Mouse (Mus musculus): ENCODE measurements around the gene Adam8. TPM values are rescaled to one million over a fixed set of nuclear protein-coding genes. Genes with fewer than 3 reads are reported as not detected.

The Adam8 gene
- 2.7 and 2.9 TPM in 2 replicates for polyA plus RNA-seq (2014; fragmentation: Nextera tagmentation; extraction: Ambion mirVana)

DNA sequence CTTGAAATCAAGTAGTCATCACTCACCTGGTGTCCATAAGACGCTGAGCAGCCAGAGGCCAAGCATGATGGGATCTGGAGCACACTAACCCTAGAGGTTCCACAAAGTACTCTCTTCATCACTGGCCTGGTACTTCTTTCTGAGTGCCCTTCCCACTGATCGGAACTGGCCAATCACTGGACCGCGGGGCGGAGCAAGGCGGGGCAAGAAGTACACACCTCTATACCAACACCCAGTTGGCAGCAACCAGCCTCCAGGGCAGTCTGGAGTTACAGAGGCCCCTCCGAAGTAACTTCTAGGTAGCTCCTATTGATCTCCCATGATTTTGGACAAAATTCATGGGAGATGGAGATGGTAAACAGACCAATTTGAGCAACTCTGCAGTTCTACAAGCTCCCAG, at the start of gene Adam8:
Gene Adam8, minus strand, starts transcription at position 157 of the 400 bp plus-strand sequence.
- H3K9me3 ChIP-seq (ENCODE audit: control insufficient read depth, low read length), result no peaks in the 10 kb centered on the region
- WGBS, result 31% methylated on average over 7 of the region's 7 CpGs
- peaks cover 25% of the 10 kb centered on the region for H3K36me3 ChIP-seq (replicated peaks; ENCODE audit: control insufficient read depth, insufficient read depth)
- H3K9ac ChIP-seq, result no peak within 1 kb of the TSS
- DNase-seq (ENCODE audit: low spot score) (no peak), ATAC-seq (ENCODE audit: low FRiP score) (no peak)
- H3K4me3 ChIP-seq (replicated peaks; ENCODE audit: low read length), result no peak within 1 kb of the TSS
- no peaks in the 10 kb centered on the region for H3K4me1 ChIP-seq (replicated peaks; ENCODE audit: control insufficient read depth, insufficient read depth, low read length)
- H3K27ac ChIP-seq, result no peak within 1 kb of the TSS
- H3K27me3 ChIP-seq (ENCODE audit: control insufficient read depth, insufficient read depth, low read length), result no peaks in the 10 kb centered on the region
- no peak within 1 kb of the TSS for H3K4me2 ChIP-seq (replicated peaks)

DNA sequence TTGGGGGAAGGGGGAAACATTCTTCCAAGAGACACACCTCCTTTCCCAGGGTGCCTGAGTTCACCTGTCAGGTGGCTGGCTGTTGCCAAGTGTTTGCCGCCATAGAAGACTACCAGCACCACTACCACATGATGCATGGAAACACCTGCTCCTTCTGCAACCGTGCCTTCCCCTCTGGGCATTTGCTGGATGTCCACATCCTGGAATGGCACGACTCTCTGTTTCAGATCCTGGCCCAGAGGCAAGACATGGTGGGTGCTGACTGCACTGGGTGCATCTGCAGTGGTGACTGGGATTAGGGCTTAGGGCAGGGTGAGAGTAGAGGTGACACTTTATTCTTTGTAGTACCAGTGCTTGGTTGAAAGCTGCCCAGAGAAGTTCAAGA, 44.8 kb upstream of the Adam8 start:
- Histone ChIP-seq H3K9me3 (ENCODE audit: control insufficient read depth, low read length) (no peaks in the 10 kb centered on the region), H3K4me1 (replicated peaks; ENCODE audit: control insufficient read depth, insufficient read depth, low read length) (peaks cover 11% of the 10 kb centered on the region), H3K27me3 (ENCODE audit: control insufficient read depth, insufficient read depth, low read length) (no peaks in the 10 kb centered on the region), H3K27ac (no peak overlapping the region), H3K9ac (peak overlapping the region; percentile 68), H3K4me2 (replicated peaks) (peak overlapping the region; percentile 92), H3K36me3 (replicated peaks; ENCODE audit: control insufficient read depth, insufficient read depth) (peaks cover 34% of the 10 kb centered on the region), H3K4me3 (replicated peaks; ENCODE audit: low read length) (peak overlapping the region; percentile 70)
- DNase-seq (ENCODE audit: low spot score) (no peak), ATAC-seq (ENCODE audit: low FRiP score) (no peak)
- 45% methylated on average over 3 of the region's 3 CpGs for WGBS

DNA sequence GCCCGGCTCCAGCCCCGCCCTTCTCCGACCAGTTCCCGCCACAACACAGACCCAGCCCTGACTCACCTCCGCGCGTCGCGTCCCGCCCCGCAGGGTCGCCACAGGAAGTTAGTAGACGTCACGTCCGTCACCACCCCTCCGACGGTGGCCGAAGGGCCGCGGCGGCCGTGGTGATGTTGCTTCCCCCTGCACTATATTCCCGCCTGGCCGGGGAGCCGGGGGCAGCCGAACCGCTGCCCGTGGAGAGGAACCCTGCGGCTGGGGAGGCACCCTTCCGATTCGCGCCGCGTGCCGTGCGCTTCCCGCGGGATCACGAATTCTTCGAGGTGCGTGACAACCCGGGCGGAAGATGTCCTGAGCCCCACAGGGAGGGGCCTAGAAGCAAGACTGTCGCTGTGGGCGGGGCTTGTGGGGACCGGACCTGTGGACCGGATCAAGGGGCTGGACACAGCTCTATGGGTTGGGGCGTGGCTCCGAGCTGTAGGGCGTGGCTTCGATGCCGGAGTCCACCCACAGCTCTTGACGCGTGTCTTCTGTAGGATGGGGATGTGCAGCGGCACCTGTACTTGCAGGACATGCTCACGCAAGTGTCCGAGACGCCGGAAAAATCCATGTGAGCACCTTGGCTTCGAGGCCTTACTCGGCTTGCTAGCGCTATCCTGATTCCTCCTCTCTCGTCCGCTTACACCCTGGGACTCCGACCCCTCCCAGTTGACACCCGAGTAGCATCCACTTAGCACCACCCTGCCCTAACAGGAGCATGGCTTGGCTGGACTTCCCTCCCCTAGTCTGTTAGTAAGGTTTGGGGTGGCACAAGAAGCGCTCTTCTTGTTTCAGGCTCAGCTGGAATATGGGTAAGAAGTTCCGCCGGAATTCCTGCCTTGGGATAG, 44.2 kb upstream of the Adam8 start, which contains the start of the genes Zfp511 and Tubgcp2:
Gene Zfp511, plus strand, starts transcription at position 111 of the 890 bp plus-strand sequence.
Gene Tubgcp2, minus strand, starts transcription at position 389 of the 890 bp plus-strand sequence.
- ATAC-seq (ENCODE audit: low FRiP score), result peak; percentile 96
- 1% methylated on average over 65 of the region's 69 CpGs for WGBS

DNA sequence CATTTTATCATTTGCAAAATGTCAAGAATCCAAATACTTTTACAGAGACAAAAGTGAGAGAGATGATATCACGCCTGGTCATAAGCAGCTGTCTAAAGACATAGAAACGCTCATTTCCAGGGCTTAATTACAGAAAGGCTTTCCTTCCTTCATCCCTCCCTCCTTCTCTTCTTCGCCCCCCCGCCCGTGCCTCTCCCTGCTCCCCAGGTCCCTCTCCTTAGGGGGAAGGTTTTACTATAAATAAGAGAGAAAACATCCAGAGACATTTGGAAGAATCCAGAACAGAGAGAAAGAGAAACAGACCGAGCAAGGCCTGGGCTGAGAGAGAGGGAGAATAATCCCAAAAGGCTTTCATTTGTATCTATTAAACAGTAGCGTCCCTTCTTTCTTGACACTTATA, 43.1 kb upstream of the Adam8 start:
- Histone ChIP-seq H3K27me3 (ENCODE audit: control insufficient read depth, insufficient read depth, low read length) (no peaks in the 10 kb centered on the region), H3K9ac (peak overlapping the region; percentile 68), H3K9me3 (ENCODE audit: control insufficient read depth, low read length) (no peaks in the 10 kb centered on the region), H3K4me3 (replicated peaks; ENCODE audit: low read length) (peak overlapping the region; percentile 70), H3K4me1 (replicated peaks; ENCODE audit: control insufficient read depth, insufficient read depth, low read length) (peaks cover 11% of the 10 kb centered on the region), H3K36me3 (replicated peaks; ENCODE audit: control insufficient read depth, insufficient read depth) (peaks cover 42% of the 10 kb centered on the region), H3K4me2 (replicated peaks) (peak overlapping the region; percentile 92), H3K27ac (no peak overlapping the region)
- DNase-seq (ENCODE audit: low spot score) (no peak), ATAC-seq (ENCODE audit: low FRiP score) (no peak)
- 21% methylated on average over 7 of the region's 7 CpGs for WGBS

More for the DNA sequence above, 44.2 kb upstream of the Adam8 start, which contains the start of the genes Zfp511 and Tubgcp2:
- peak within 1 kb of the TSS; percentile 68 for H3K9ac ChIP-seq
- peak within 1 kb of the TSS; percentile 92 for H3K4me2 ChIP-seq (replicated peaks)
- peak within 1 kb of the TSS; percentile 87 for H3K27ac ChIP-seq
- DNase-seq (ENCODE audit: low spot score), result peak; percentile 88
- H3K27me3 ChIP-seq (ENCODE audit: control insufficient read depth, insufficient read depth, low read length), result no peaks in the 10 kb centered on the region
- peaks cover 11% of the 10 kb centered on the region for H3K4me1 ChIP-seq (replicated peaks; ENCODE audit: control insufficient read depth, insufficient read depth, low read length)
- peaks cover 40% of the 10 kb centered on the region for H3K36me3 ChIP-seq (replicated peaks; ENCODE audit: control insufficient read depth, insufficient read depth)
- no peaks in the 10 kb centered on the region for H3K9me3 ChIP-seq (ENCODE audit: control insufficient read depth, low read length)
- peak within 1 kb of the TSS; percentile 70 for H3K4me3 ChIP-seq (replicated peaks; ENCODE audit: low read length)

DNA sequence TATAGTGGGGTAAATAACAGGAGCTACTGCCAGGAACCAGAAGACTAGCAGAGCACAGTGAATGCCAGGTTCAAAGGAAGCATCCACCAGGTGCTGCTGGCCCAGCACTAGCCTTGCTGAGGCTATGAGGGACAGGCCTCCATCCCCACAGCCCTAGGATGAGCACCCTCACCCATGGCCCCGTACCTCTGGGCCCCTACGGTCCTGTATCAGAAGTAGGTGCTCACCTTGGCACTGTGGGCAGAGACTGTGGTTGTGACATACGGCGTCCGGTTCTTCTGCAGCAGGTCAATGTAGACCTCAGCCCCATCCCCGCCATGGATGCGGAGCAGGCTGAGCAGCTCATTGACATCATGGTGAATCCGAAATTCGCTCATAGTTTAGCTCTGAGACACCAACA, 41.0 kb upstream of the Adam8 start:
- no peak overlapping the region for H3K9ac ChIP-seq
- no peaks in the 10 kb centered on the region for H3K9me3 ChIP-seq (ENCODE audit: control insufficient read depth, low read length)
- H3K36me3 ChIP-seq (replicated peaks; ENCODE audit: control insufficient read depth, insufficient read depth), result peaks cover 54% of the 10 kb centered on the region
- no peak overlapping the region for H3K4me2 ChIP-seq (replicated peaks)
- 97% methylated on average over 9 of the region's 9 CpGs for WGBS
- DNase-seq (ENCODE audit: low spot score) (no peak), ATAC-seq (ENCODE audit: low FRiP score) (no peak)
- no peak overlapping the region for H3K4me3 ChIP-seq (replicated peaks; ENCODE audit: low read length)
- H3K27ac ChIP-seq, result no peak overlapping the region
- no peaks in the 10 kb centered on the region for H3K27me3 ChIP-seq (ENCODE audit: control insufficient read depth, insufficient read depth, low read length)
- peaks cover 11% of the 10 kb centered on the region for H3K4me1 ChIP-seq (replicated peaks; ENCODE audit: control insufficient read depth, insufficient read depth, low read length)

DNA sequence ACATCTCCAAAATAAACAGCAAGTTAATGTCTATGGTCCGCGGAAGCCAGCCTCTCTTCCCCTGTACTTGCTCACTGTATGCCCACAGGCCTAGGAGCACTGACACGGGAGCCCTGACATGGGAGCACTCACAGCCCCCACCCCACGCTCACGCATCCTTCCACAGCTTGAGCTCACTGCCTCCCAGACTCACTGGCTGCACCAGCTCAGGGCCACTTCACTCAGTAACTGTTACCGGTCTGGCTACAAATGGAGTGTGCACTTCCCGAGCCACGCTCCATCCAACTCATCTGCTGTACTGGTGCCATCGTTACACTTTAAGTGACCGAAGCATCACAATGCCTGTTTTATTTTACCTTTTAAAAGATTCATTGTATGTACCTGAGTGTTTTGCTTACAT, 40.0 kb upstream of the Adam8 start:
- Histone ChIP-seq H3K4me1 (replicated peaks; ENCODE audit: control insufficient read depth, insufficient read depth, low read length) (peaks cover 10% of the 10 kb centered on the region), H3K4me2 (replicated peaks) (no peak overlapping the region), H3K27ac (no peak overlapping the region), H3K4me3 (replicated peaks; ENCODE audit: low read length) (no peak overlapping the region), H3K9me3 (ENCODE audit: control insufficient read depth, low read length) (no peaks in the 10 kb centered on the region), H3K27me3 (ENCODE audit: control insufficient read depth, insufficient read depth, low read length) (no peaks in the 10 kb centered on the region), H3K9ac (no peak overlapping the region), H3K36me3 (replicated peaks; ENCODE audit: control insufficient read depth, insufficient read depth) (peaks cover 59% of the 10 kb centered on the region)
- WGBS, result 95% methylated on average over 10 of the region's 10 CpGs
- DNase-seq (ENCODE audit: low spot score) (no peak), ATAC-seq (ENCODE audit: low FRiP score) (no peak)

DNA sequence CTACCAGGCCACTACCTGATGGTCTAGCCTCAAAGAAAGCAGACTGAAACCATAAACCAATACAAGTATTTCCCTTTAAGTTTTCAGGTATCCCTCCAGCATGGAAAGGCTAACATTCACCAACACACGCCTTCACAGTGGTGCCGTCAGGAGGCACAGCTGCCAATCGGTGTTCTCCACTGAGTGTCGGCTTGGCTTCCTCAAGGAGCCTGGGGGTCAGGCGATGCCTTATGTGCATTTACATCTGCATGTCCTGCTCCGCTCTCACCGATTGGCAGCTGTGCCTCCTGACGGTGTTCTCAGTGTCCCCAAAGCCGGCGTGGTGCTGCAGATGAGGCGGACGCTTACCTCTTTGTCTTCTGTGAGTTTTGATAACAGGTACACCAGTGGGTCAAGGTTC, 39.4 kb upstream of the Adam8 start:
- H3K36me3 ChIP-seq (replicated peaks; ENCODE audit: control insufficient read depth, insufficient read depth), result peaks cover 59% of the 10 kb centered on the region
- no peak overlapping the region for H3K9ac ChIP-seq
- no peak overlapping the region for H3K4me3 ChIP-seq (replicated peaks; ENCODE audit: low read length)
- DNase-seq (ENCODE audit: low spot score) (no peak), ATAC-seq (ENCODE audit: low FRiP score) (no peak)
- WGBS, result 96% methylated on average over 12 of the region's 12 CpGs
- H3K4me1 ChIP-seq (replicated peaks; ENCODE audit: control insufficient read depth, insufficient read depth, low read length), result peaks cover 4% of the 10 kb centered on the region
- no peak overlapping the region for H3K4me2 ChIP-seq (replicated peaks)
- H3K9me3 ChIP-seq (ENCODE audit: control insufficient read depth, low read length), result no peaks in the 10 kb centered on the region
- H3K27me3 ChIP-seq (ENCODE audit: control insufficient read depth, insufficient read depth, low read length), result no peaks in the 10 kb centered on the region
- H3K27ac ChIP-seq, result no peak overlapping the region

DNA sequence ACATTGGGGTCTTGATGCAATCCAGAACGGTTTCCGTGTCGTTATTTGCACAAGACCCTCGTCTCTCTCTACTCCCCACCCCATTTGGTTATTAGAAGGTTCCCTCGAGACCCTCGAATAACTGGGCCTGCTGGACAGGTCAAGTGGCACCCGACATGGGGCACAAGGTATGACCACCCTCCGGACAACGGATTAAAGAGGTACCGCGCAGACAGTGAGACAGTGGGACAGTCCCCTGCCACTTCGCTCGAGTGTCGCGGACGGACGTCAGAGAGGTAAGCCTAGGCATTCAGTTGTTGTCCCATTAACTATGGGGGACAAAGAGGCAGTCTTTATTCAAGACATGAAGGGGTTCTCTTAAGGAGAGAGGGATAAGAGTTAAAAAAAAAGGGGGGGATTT, 19.0 kb upstream of the Adam8 start:
- Histone ChIP-seq H3K27me3 (ENCODE audit: control insufficient read depth, insufficient read depth, low read length) (no peaks in the 10 kb centered on the region), H3K27ac (no peak overlapping the region), H3K4me3 (replicated peaks; ENCODE audit: low read length) (no peak overlapping the region), H3K4me1 (replicated peaks; ENCODE audit: control insufficient read depth, insufficient read depth, low read length) (no peaks in the 10 kb centered on the region), H3K9me3 (ENCODE audit: control insufficient read depth, low read length) (no peaks in the 10 kb centered on the region), H3K4me2 (replicated peaks) (no peak overlapping the region), H3K9ac (no peak overlapping the region), H3K36me3 (replicated peaks; ENCODE audit: control insufficient read depth, insufficient read depth) (peaks cover 26% of the 10 kb centered on the region)
- DNase-seq (ENCODE audit: low spot score), result no peak
- ATAC-seq (ENCODE audit: low FRiP score), result no peak
- 95% methylated on average over 17 of the region's 17 CpGs for WGBS

DNA sequence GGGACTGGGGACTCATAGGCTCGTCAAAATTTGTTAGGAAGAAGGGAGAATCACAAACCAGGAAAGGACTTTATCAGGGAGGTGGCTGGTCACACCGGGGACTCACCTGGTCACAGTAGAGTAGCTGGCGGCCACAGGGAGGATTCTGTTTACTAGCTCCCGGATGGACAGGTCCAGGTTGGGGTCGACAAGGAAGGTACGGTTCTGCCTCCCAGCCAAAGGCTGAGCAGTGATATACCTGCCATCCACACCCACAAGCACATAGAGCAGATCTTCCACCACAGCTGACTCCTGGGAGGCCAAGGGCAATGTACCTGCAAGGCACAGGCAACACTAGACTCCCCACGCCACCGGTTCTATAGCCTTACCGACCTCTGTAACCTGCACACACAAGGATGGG, 15.4 kb upstream of the Adam8 start:
- DNase-seq (ENCODE audit: low spot score), result no peak
- 96% methylated on average over 9 of the region's 9 CpGs for WGBS
- Histone ChIP-seq H3K4me1 (replicated peaks; ENCODE audit: control insufficient read depth, insufficient read depth, low read length) (no peaks in the 10 kb centered on the region), H3K9ac (no peak overlapping the region), H3K4me3 (replicated peaks; ENCODE audit: low read length) (no peak overlapping the region), H3K9me3 (ENCODE audit: control insufficient read depth, low read length) (no peaks in the 10 kb centered on the region), H3K27me3 (ENCODE audit: control insufficient read depth, insufficient read depth, low read length) (no peaks in the 10 kb centered on the region), H3K36me3 (replicated peaks; ENCODE audit: control insufficient read depth, insufficient read depth) (peaks cover 53% of the 10 kb centered on the region), H3K4me2 (replicated peaks) (no peak overlapping the region), H3K27ac (no peak overlapping the region)
- ATAC-seq (ENCODE audit: low FRiP score), result no peak
